Mouse (Mus musculus) CH12.LX (cell line): ENCODE results near the gene Cd86. TPM values are rescaled to one million over a fixed set of nuclear protein-coding genes. Genes with fewer than 3 reads are reported as not detected.
A peak's percentile ranks its signal among the peaks of the same experiment; 100 is the strongest.

Experiments
- DNase-seq: peaks from one replicate; pipeline ENCODE4 v3.0.0-alpha.2; 2013; ENCODE audit errors: extremely low read depth
- H3K27ac ChIP-seq: 2 replicates; pipeline ENCODE4 v1.5.1; 2012; ENCODE audit warnings: low read depth, mild to moderate bottlenecking, control low read depth, moderate library complexity; ENCODE audit not compliant: insufficient read depth
- H3K27me3 ChIP-seq: replicated peaks from 2 replicates; pipeline ENCODE3; 2012; ENCODE audit warnings: inconsistent platforms
- H3K36me3 ChIP-seq, 2 experiments: replicated peaks in 1 of 2; 2 replicates each; pipeline versions ENCODE3 to v1.6.1; 2012; ENCODE audit warnings: inconsistent platforms in 1 of 2, low read length in 1 of 2, mild to moderate bottlenecking in 1 of 2, mixed read lengths in 1 of 2, moderate library complexity in 1 of 2; ENCODE audit not compliant: control insufficient read depth in 1 of 2, insufficient read depth in 1 of 2
- H3K4me1 ChIP-seq, 2 experiments: 2 replicates each; pipeline ENCODE4 v1.6.1; 2012; ENCODE audit warnings: inconsistent platforms in 1 of 2, moderate library complexity in 1 of 2; ENCODE audit not compliant: insufficient read depth in 2 of 2, control insufficient read depth in 1 of 2
- H3K4me2 ChIP-seq: 2 replicates; pipeline ENCODE4 v1.6.1; 2012; ENCODE audit warnings: low read depth, mild to moderate bottlenecking, control low read depth; ENCODE audit not compliant: poor library complexity, insufficient read depth, severe bottlenecking
- H3K4me3 ChIP-seq, 3 experiments: fragments of 150-350 bp in 1 of 3; sonication (generic) in 1 of 3; replicated peaks in 1 of 3; 2 replicates each; pipeline versions ENCODE3 to v1.5.1; 2011 to 2012; ENCODE audit warnings: low read depth in 2 of 3, low read length in 2 of 3, mild to moderate bottlenecking in 2 of 3, moderate library complexity in 2 of 3, control low read depth in 1 of 3, improper control_type of control experiment in 1 of 3, inconsistent platforms in 1 of 3, mixed read lengths in 1 of 3; ENCODE audit not compliant: poor library complexity in 1 of 3
- H3K79me2 ChIP-seq: replicated peaks from 2 replicates; pipeline ENCODE4 v1.6.1; 2012; ENCODE audit warnings: mild to moderate bottlenecking, moderate library complexity; ENCODE audit not compliant: control insufficient read depth, poor library complexity, insufficient read depth, severe bottlenecking; ENCODE audit errors: extremely low read depth
- H3K9ac ChIP-seq: 2 replicates; pipeline ENCODE4 v1.6.1; 2012; ENCODE audit warnings: low read depth, mild to moderate bottlenecking, control low read depth, moderate library complexity; ENCODE audit not compliant: insufficient read depth
- H3K9me3 ChIP-seq: replicated peaks from 2 replicates; pipeline ENCODE3; 2012; ENCODE audit warnings: low read length, inconsistent platforms, mixed read lengths
- BHLHE40 ChIP-seq: IDR thresholded peaks from 2 replicates; pipeline ENCODE4 v1.6.1; 2011; ENCODE audit warnings: mild to moderate bottlenecking, low read depth, low read length, improper control_type of control experiment
- CHD2 ChIP-seq: IDR thresholded peaks from 2 replicates; pipeline ENCODE4 v1.6.1; 2011; ENCODE audit warnings: low read length, improper control_type of control experiment
- E2F4 ChIP-seq: IDR thresholded peaks from 2 replicates; pipeline ENCODE4 v1.6.1; 2011; ENCODE audit warnings: low read depth, low read length, improper control_type of control experiment; ENCODE audit not compliant: insufficient replicate concordance
- ELF1 ChIP-seq: IDR thresholded peaks from 2 replicates; pipeline ENCODE4 v1.6.1; 2014; ENCODE audit warnings: low read depth, mild to moderate bottlenecking, inconsistent platforms, low read length, improper control_type of control experiment
- EP300 ChIP-seq: IDR thresholded peaks from 2 replicates; pipeline ENCODE4 v1.6.1; 2011; ENCODE audit warnings: low read length, improper control_type of control experiment
- ETS1 ChIP-seq: conservative IDR thresholded peaks from 2 replicates; pipeline ENCODE4 v1.6.1; 2012; ENCODE audit warnings: low read depth, mild to moderate bottlenecking, inconsistent platforms, low read length, improper control_type of control experiment, moderate library complexity
- GABPA ChIP-seq: IDR thresholded peaks from 2 replicates; pipeline ENCODE4 v1.6.1; 2012; ENCODE audit warnings: low read depth, low read length, improper control_type of control experiment, inconsistent platforms; ENCODE audit not compliant: insufficient replicate concordance
- IRF4 ChIP-seq: IDR thresholded peaks from 2 replicates; pipeline ENCODE4 v1.6.1; 2014; ENCODE audit warnings: low read depth, mild to moderate bottlenecking, inconsistent platforms, low read length, improper control_type of control experiment
- JUN ChIP-seq: IDR thresholded peaks from 2 replicates; pipeline ENCODE4 v1.6.1; 2011; ENCODE audit warnings: low read depth, mild to moderate bottlenecking, low read length, improper control_type of control experiment, moderate library complexity; ENCODE audit not compliant: insufficient read depth
- JUND ChIP-seq: conservative IDR thresholded peaks from 2 replicates; pipeline ENCODE4 v1.6.1; 2011; ENCODE audit warnings: low read depth, low read length, improper control_type of control experiment
- KAT2A ChIP-seq: IDR thresholded peaks from 2 replicates; pipeline ENCODE4 v1.6.1; 2012; ENCODE audit warnings: low read length, improper control_type of control experiment, inconsistent platforms; ENCODE audit not compliant: insufficient replicate concordance
- MAFK ChIP-seq: IDR thresholded peaks from 2 replicates; pipeline ENCODE4 v1.6.1; 2011; ENCODE audit warnings: low read length, improper control_type of control experiment; ENCODE audit not compliant: insufficient replicate concordance
- MAZ ChIP-seq: IDR thresholded peaks from 2 replicates; pipeline ENCODE4 v1.6.1; 2012; ENCODE audit warnings: low read depth, mild to moderate bottlenecking, inconsistent platforms, low read length, improper control_type of control experiment, moderate library complexity
- MEF2A ChIP-seq: IDR thresholded peaks from 2 replicates; pipeline ENCODE4 v1.6.1; 2014; ENCODE audit warnings: low read depth, mild to moderate bottlenecking, inconsistent platforms, low read length, improper control_type of control experiment, borderline replicate concordance
- MXI1 ChIP-seq: IDR thresholded peaks from 2 replicates; pipeline ENCODE4 v1.6.1; 2011; ENCODE audit warnings: mild to moderate bottlenecking, low read depth, low read length, improper control_type of control experiment
- MYC ChIP-seq: IDR thresholded peaks from 2 replicates; pipeline ENCODE4 v1.6.1; 2011; ENCODE audit warnings: low read depth, mild to moderate bottlenecking, improper control_type of control experiment, low read length
- PAX5 ChIP-seq: IDR thresholded peaks from 2 replicates; pipeline ENCODE4 v1.6.1; 2012; ENCODE audit warnings: low read length, inconsistent platforms, mixed read lengths
- POLR2A ChIP-seq: IDR thresholded peaks from 2 replicates; pipeline ENCODE4 v1.6.1; 2011; ENCODE audit warnings: low read depth, mild to moderate bottlenecking, improper control_type of control experiment, low read length
- SIN3A ChIP-seq: IDR thresholded peaks from 2 replicates; pipeline ENCODE4 v1.6.1; 2012; ENCODE audit warnings: low read length, improper control_type of control experiment, inconsistent platforms
- TCF12 ChIP-seq: IDR thresholded peaks from 2 replicates; pipeline ENCODE4 v1.6.1; 2014; ENCODE audit warnings: low read depth, mild to moderate bottlenecking, inconsistent platforms, low read length, improper control_type of control experiment
- USF2 ChIP-seq: conservative IDR thresholded peaks from 2 replicates; pipeline ENCODE4 v1.6.1; 2011; ENCODE audit warnings: low read depth, low read length, improper control_type of control experiment
- ZC3H11A ChIP-seq: IDR thresholded peaks from 2 replicates; pipeline ENCODE4 v1.6.1; 2012; ENCODE audit warnings: low read depth, mild to moderate bottlenecking, inconsistent platforms, low read length, improper control_type of control experiment
- ZNF384 ChIP-seq: IDR thresholded peaks from 2 replicates; pipeline ENCODE4 v1.6.1; 2012; ENCODE audit warnings: low read depth, low read length, improper control_type of control experiment, inconsistent platforms
- dilution Hi-C: fragments of 300-500 bp; cut with MboI; formaldehyde crosslinking; loops from 2 replicates; pipeline ENCODE4 v1.14.3; 2020; ENCODE audit warnings: low sequenced_read_pairs; ENCODE audit not compliant: extremely low pct_unique_long_range_greater_than_20kb, extremely low pct_ligation_motif_present
- in situ Hi-C: fragments of 300-500 bp; cut with MboI; formaldehyde crosslinking; loops from 3 replicates; pipeline ENCODE4 v1.14.3; 2019; ENCODE audit warnings: low sequenced_read_pairs, low pct_ligation_motif_present, low pct_unique_long_range_greater_than_20kb, mixed read lengths
- polyA plus RNA-seq: library from polyadenylated mRNA; unstranded; fragments of >175 nt; gene quantifications from 2 replicates; pipeline ENCODE4 v1.2.1, GENCODE M21; 2012; ENCODE audit warnings: low read depth; ENCODE audit not compliant: insufficient read length
- total RNA-seq, 2 experiments: library from RNA; depleted of rRNA; stranded (reverse); fragments of 300-350 nt in 1 of 2; fragments of >200 nt in 1 of 2; gene quantifications; 2 replicates each; pipeline ENCODE4 v1.2.3; 2012 to 2014

Cd86 gene
- total and polyA plus RNA-seq, 3 experiments = 102 to 191 (median 113) TPM

- H3K27ac ChIP-seq = no peak overlapping the region
- dilution Hi-C loops (no loop called here), in situ Hi-C loops (loop anchor here (5.0 kb wide), 1 partner anchor 35 kb away; no protein-coding TSS in a partner anchor)
- TF ChIP-seq JUN (peak; percentile 38), MEF2A (peak; percentile 84), MYC (peak; percentile 40; the same call in 1 of the 2 replicates), ELF1 (peak; percentile 13; the same call in 1 of the 2 replicates), KAT2A (no peak), BHLHE40 (peak; percentile 53; the same call in 1 of the 2 replicates), IRF4 (peak; percentile 94), MAZ (peak; percentile 46; the same call in 1 of the 2 replicates), ZNF384 (peak; percentile 52), TCF12 (peak; percentile 68), ETS1 (peak; percentile 85), MAFK (0 out of 2 replicates have a peak, but pooled peaks have one; percentile 38), ZC3H11A (no peak), SIN3A (peak; percentile 18; the same call in 1 of the 2 replicates), E2F4 (0 out of 2 replicates have a peak, but pooled peaks have one; percentile 28), USF2 (no peak), CHD2 (peak; percentile 34; the same call in 1 of the 2 replicates), GABPA (no peak), POLR2A (no peak), JUND (peak; percentile 59; the same call in 1 of the 2 replicates), MXI1 (no peak), EP300 (peak; percentile 90), PAX5 (no peak)
- H3K27me3 ChIP-seq = no peaks in the 10 kb centered on the region
- DNase-seq = peak; percentile 56
- no peaks in the 10 kb centered on the region for H3K79me2 ChIP-seq
- no peaks in the 10 kb centered on the region for H3K36me3 ChIP-seq
- peaks cover 19 to 52% of the 10 kb centered on the region in 2 experiments for H3K4me1 ChIP-seq
- peak overlapping the region; percentile 6; the same call in 1 of the 2 replicates for H3K4me2 ChIP-seq
- no peak overlapping the region for H3K4me3 ChIP-seq
- H3K9ac ChIP-seq = no peak overlapping the region
- H3K9me3 ChIP-seq = peaks cover 2% of the 10 kb centered on the region
These were observed 15.9 kb upstream of the Cd86 start for GRCm38 (mm10) chr16:36681829-36682228.
